ENCODE assay signal across 18 mouse cellular contexts in the genomic region with DNA sequence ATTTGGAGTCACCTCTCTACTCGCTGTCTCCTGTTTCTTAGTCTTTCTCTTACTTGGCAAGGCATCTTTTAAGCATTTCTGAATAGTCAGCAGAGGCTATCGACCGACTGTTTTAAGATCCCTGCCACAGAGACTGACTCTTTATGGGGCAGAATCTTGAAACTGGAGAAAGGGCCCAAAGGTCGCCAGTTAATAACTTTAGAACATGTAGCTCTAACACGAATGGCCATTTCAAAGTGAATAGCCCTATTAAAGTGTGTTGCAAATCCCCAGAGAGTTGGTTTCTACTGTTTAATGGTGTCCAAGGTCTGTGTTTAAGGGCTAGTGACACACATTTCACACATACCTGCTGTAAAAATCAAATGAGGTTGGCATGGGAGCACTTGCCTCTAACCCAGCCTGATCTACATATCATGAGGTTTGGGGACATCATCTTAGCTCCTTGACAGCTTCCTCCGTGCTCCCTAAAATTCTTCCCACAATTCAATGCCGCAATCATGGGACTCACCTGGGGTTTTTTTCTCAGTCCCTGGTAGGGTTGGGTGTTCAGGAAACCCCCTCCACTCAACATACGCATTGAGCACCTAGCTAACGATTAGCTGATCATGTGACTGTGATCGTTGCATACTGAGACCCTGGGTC.
DNase-seq lines count a peak whose midpoint lies in the region; ATAC-seq lines count a peak whose summit lies in the region.
"Had no signal": no experiment of that assay in that cellular context is flagged by ENCODE, and none has a peak within 500 bp of the region (broad histone marks: within the 10 kb centered on the region; RNA-seq: fewer than 3 reads in every experiment).

No protein-coding gene starts in this region.

- H3K9me3 ChIP-seq in midbrain, embryonic 11.5 days (ENCODE audit: control insufficient read depth, low read length) = no peaks in the 10 kb centered on the region
- no peaks in the 10 kb centered on the region for H3K9me3 ChIP-seq in midbrain, embryonic 10.5 days (replicated peaks)
- H3K9me3 ChIP-seq in intestine, embryonic 14.5 days (ENCODE audit: control insufficient read depth, low read length) = no peaks in the 10 kb centered on the region
- H3K9me3 ChIP-seq: embryonic facial prominence, embryonic 15.5 days; G1E; heart, embryonic 12.5 days; hindbrain, embryonic 12.5 days had no signal

- no peaks in the 10 kb centered on the region for H3K4me1 ChIP-seq in midbrain, embryonic 11.5 days (ENCODE audit: control insufficient read depth, insufficient read depth, low read length)
- peaks cover 5% of the 10 kb centered on the region; the same call in 1 of the 2 replicates for H3K4me1 ChIP-seq in midbrain, embryonic 10.5 days
- no peaks in the 10 kb centered on the region for H3K4me1 ChIP-seq in intestine, embryonic 14.5 days (replicated peaks; ENCODE audit: control insufficient read depth, insufficient read depth, low read length)
- H3K4me1 ChIP-seq: embryonic facial prominence, embryonic 15.5 days; heart, embryonic 12.5 days; hindbrain, embryonic 12.5 days had no signal

- H3K9ac ChIP-seq in midbrain, embryonic 11.5 days (ENCODE audit: low read length) = no peak overlapping the region
- no peak overlapping the region for H3K9ac ChIP-seq in intestine, embryonic 14.5 days (ENCODE audit: low read length)
- H3K9ac ChIP-seq: embryonic facial prominence, embryonic 15.5 days; heart, embryonic 12.5 days; hindbrain, embryonic 12.5 days had no signal

- no peaks in the 10 kb centered on the region for H3K27me3 ChIP-seq in midbrain, embryonic 11.5 days (ENCODE audit: control insufficient read depth, insufficient read depth, low read length)
- H3K27me3 ChIP-seq in midbrain, embryonic 10.5 days (ENCODE audit: low read depth, poor library complexity, severe bottlenecking) = no peaks in the 10 kb centered on the region
- no peaks in the 10 kb centered on the region for H3K27me3 ChIP-seq in intestine, embryonic 14.5 days (replicated peaks; ENCODE audit: control insufficient read depth, insufficient read depth, low read length)
- H3K27me3 ChIP-seq: embryonic facial prominence, embryonic 15.5 days; heart, embryonic 12.5 days; hindbrain, embryonic 12.5 days had no signal

- intact Hi-C loops in heart, postnatal 14 days (cut with DNase I) = no loop called here

- H3K4me3 ChIP-seq in midbrain, embryonic 11.5 days (ENCODE audit: low read depth, low read length) = no peak overlapping the region
- H3K4me3 ChIP-seq in midbrain, embryonic 10.5 days = no peak overlapping the region
- H3K4me3 ChIP-seq in intestine, embryonic 14.5 days (ENCODE audit: low read depth, low read length) = no peak overlapping the region
- H3K4me3 ChIP-seq: embryonic facial prominence, embryonic 15.5 days; erythroblast, embryonic 14.5 days; heart, embryonic 12.5 days; hindbrain, embryonic 12.5 days had no signal

- no peak for ATAC-seq in midbrain, embryonic 11.5 days (ENCODE audit: low FRiP score)
- ATAC-seq in intestine, embryonic 14.5 days (replicated peaks; ENCODE audit: low FRiP score, low TSS enrichment, low read depth) = no peak
- ATAC-seq: hindbrain, embryonic 16.5 days had no signal

- H3K27ac ChIP-seq in midbrain, embryonic 11.5 days (ENCODE audit: low read depth, low read length) = no peak overlapping the region
- H3K27ac ChIP-seq in midbrain, embryonic 10.5 days (replicated peaks) = no peak overlapping the region
- no peak overlapping the region for H3K27ac ChIP-seq in intestine, embryonic 14.5 days (ENCODE audit: low read depth)
- H3K27ac ChIP-seq: embryonic facial prominence, embryonic 15.5 days; hindbrain, embryonic 12.5 days had no signal

- DNase-seq in heart, adult 11 months = peak; percentile 75
- no peak for DNase-seq in heart, postnatal 14 days
- peak; percentile 73 for DNase-seq in midbrain, embryonic 11.5 days (ENCODE audit: low spot score, missing footprints)
- DNase-seq in midbrain, embryonic 10.5 days (ENCODE audit: low spot score) = no peak
- DNase-seq in intestine, embryonic 14.5 days (ENCODE audit: low spot score) = peak; percentile 49
- peak; percentile 74 for DNase-seq in large intestine, adult 2 months (ENCODE audit: low read depth, low spot score)
- no peak for DNase-seq in right cerebral cortex, postnatal 4 days
- no peak for DNase-seq in thymus, postnatal 36 days
- DNase-seq: adrenal gland, adult 8-10 months; cerebellum, adult 11 months; cerebellum, adult 8-10 months; gastrocnemius, postnatal 14 days had no signal

- no peak overlapping the region for H3K4me2 ChIP-seq in midbrain, embryonic 11.5 days
- H3K4me2 ChIP-seq in intestine, embryonic 14.5 days (ENCODE audit: low read length) = no peak overlapping the region
- H3K4me2 ChIP-seq: embryonic facial prominence, embryonic 15.5 days; heart, embryonic 12.5 days; hindbrain, embryonic 12.5 days had no signal

- WGBS in midbrain, embryonic 11.5 days = 83% methylated on average over 10 of the region's 10 CpGs
- WGBS in midbrain, embryonic 10.5 days = 84% methylated on average over 10 of the region's 10 CpGs
- WGBS in intestine, embryonic 14.5 days = 83% methylated on average over 10 of the region's 10 CpGs
- 43% methylated on average over 10 of the region's 10 CpGs for WGBS in large intestine, adult 2 months

- no peaks in the 10 kb centered on the region for H3K36me3 ChIP-seq in midbrain, embryonic 11.5 days (ENCODE audit: control insufficient read depth, insufficient read depth, low read length)
- no peaks in the 10 kb centered on the region for H3K36me3 ChIP-seq in midbrain, embryonic 10.5 days
- H3K36me3 ChIP-seq in intestine, embryonic 14.5 days (ENCODE audit: control insufficient read depth, insufficient read depth, low read length) = no peaks in the 10 kb centered on the region
- H3K36me3 ChIP-seq: embryonic facial prominence, embryonic 15.5 days; G1E; heart, embryonic 12.5 days; hindbrain, embryonic 12.5 days had no signal

Comparison
In these comparisons a context has a peak if more than half of its experiments do, and no peak if none do; other contexts are left out.
1. DNase-seq: peak in heart, adult 11 months (single experiment), midbrain, embryonic 11.5 days (single experiment), intestine, embryonic 14.5 days (single experiment) and large intestine, adult 2 months (single experiment); none in heart, postnatal 14 days (0 of 2), midbrain, embryonic 10.5 days (single experiment), right cerebral cortex, postnatal 4 days (single experiment) and thymus, postnatal 36 days (0 of 2).